Mouse (Mus musculus): ENCODE results near the gene Pcdh15.

Pcdh15 gene

DNA sequence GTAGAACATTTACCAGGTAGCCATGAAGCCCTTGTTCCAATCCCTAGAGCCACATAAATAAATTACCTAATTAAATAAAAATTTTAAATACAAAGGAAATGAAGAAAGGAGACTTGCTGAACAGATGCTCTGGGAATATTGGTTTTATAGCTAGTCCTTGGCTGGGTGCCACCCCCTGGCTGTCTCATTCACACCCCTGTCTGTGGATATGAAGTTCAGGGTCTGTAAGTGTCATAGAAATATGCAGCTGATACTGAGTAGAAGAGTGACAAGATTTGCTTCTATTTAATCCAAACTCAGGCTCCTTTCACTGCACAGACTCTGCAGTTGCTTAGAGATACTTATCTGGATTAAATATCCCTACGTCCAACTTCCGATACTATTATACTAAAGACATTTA, 1205.0 kb downstream of the Pcdh15 start:
- DNase-seq (ENCODE audit: low spot score in 2 of 2), result no peak

DNA sequence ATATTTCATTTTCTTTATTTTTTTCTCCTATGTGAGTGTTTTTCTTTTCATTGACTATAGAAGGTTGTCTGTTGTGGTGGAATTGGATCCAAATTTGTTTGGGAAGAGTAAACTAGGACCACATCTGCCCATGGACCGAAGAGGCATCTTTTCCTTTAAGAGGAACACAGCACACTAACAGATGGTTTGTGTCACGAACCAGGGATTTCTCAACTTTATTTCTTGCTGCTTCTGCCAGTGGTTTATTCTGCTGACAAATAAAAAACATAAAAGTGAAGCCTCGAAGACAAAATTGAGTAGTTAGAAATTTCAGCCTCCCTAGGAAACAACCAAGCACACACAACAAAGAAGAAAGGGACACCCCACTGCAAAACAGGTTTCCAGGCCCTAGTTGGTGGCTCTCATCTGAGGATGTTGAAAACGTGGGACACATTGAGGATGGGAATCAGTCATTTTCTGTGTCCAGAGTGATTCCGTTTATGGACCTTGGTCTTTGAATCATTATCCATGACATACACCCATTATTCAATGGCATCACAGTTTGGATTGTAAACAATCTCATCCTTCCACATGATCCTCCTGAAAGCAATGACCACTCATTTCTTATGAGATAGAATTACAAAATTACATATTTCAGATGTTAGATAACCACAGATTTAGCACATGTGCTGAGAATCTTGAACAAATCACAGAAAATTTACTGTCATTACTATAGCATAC, 1206.5 kb downstream of the Pcdh15 start:
- no peak for DNase-seq (ENCODE audit: low spot score in 2 of 2)

DNA sequence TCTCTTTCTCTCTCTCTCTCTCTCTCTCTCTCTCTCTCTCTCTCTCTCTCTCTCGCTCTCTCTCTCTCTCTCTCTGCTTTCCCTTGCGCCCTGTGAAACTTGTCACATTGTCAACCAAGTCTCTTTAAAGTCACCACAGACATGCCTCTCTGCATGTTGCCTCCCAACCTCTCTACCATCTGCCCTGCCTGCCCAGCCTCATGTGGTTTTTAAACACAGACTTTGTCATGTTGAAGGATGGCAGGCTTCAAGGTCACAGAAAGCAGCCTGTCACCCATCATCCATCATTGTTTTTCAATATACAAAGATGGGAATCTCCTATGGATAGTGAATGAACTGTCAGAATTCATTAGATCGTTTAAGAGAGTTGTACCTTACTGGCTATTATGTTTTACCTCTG, 1207.9 kb downstream of the Pcdh15 start:
- no peak for DNase-seq (ENCODE audit: low spot score in 2 of 2)

DNA sequence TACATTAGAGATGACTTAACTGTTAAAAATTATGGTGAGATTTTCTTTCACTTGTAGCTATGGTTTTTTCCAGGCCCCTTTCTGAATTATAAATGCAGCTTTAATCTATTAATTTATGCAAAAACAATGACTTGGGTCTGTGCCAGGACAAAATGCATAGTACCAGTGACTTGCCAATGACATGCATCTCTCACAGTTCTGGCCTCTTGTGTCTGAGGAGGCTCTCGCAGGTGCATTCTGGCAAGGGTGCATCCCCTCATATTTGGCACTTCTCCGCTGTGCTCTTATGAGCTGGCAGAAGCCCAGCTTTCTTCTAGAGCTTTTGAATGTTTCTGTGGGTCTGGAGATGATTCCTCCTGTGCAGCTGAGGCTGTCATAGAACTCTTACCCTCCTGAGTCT, 1216.9 kb downstream of the Pcdh15 start:
- no peak for DNase-seq (ENCODE audit: low spot score in 2 of 2)

DNA sequence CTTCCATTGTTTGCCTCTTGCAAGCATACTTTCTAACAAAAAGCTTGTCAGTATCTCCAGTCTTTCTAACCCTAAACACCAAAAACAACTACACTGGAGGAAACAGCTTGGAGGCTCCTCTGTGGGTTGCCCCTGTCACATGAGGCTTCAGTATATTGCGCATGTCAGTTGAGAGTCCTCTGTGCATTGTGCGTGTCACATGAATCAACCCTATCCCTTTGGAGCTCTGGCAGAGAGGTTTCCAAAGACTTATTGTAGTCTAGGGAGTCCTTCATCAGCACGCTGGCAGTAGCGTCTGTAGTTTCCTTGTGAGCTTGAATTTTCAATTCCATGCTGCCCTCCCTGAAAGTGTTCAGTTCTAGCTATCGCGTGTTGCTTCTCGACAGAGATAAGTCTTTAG, 1236.3 kb downstream of the Pcdh15 start:
- DNase-seq (ENCODE audit: low spot score in 2 of 2), result no peak

DNA sequence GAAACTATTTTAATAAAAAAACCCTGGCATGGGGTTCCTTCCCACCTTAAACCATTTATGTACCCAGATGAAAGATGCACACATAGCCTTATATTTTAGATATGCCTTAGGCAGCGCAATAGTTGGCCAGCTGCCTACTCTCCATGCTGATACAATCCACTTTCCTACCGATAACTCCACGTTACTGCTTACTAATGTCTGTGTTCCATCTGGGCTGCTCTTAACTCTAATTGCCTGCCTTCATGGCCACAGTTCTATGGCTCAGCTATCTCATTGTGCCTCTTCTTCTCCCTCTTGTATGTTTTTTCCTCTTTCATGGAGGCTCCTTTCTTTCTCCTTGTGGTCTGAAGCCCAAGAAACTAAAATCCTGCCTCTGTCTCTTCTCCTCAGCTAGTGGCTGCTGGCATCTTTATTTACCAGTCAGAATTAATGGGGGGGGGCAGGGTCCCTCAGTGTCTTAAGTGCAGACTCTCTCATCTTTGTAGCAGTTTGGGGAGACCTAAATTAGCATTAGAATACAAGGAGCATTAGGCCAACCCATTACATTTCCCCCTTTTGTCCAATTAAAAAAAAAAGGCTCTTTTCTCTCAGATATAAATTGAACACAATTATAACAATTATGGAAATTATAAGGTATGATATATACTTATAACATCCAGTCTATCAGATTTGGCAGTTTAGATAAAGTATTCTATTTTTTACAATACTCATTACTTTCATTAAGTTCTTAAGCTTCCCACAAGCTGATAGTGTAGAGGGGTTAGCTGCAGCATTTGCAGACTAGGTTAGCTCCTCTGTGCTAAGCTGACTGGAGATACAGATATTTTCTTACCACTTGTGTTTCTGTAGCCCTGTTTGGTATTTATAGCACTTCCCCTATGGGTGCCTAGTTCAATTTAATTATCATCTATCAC, 1240.4 kb downstream of the Pcdh15 start:
- DNase-seq (ENCODE audit: low spot score in 2 of 2), result no peak

DNA sequence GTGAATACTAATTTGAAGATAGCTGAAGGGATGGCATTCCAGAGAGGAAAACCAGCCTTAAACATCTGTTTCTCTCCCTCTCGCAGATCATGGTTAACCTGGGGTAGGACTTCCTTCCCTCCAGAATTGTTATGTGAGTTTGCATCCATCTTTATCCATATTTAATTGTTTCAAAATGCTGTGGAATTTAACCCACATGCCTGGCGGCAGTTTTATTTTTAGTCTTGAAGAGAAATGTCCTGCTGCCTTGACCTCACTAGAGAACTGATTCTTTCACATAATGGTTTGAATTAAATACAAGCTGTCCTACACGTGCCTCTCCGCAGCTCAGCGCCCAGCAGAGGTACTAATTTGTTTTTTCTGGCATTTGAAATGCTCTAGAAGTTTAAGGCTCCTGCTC, 1260.4 kb downstream of the Pcdh15 start:
- DNase-seq (ENCODE audit: low spot score in 2 of 2), result no peak

DNA sequence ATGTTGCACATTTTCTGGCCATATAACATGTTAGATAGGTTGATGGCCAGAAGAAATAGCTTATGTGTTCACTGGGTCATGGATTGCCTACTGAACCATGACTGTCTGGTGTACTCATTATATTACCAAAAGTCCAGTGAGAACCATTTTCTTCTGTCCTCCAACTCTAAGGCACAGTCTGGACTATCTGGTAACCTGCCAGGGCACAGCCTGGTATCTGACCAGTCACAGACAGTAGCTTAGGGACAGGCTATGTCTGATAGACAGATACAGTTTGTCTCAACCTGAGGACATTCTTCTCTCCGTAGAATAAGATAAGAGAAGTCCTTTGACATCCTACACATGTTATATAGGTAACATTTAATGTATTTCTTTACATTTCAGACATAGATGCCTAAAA, 1279.6 kb downstream of the Pcdh15 start:
- DNase-seq (ENCODE audit: low spot score in 2 of 2), result no peak

DNA sequence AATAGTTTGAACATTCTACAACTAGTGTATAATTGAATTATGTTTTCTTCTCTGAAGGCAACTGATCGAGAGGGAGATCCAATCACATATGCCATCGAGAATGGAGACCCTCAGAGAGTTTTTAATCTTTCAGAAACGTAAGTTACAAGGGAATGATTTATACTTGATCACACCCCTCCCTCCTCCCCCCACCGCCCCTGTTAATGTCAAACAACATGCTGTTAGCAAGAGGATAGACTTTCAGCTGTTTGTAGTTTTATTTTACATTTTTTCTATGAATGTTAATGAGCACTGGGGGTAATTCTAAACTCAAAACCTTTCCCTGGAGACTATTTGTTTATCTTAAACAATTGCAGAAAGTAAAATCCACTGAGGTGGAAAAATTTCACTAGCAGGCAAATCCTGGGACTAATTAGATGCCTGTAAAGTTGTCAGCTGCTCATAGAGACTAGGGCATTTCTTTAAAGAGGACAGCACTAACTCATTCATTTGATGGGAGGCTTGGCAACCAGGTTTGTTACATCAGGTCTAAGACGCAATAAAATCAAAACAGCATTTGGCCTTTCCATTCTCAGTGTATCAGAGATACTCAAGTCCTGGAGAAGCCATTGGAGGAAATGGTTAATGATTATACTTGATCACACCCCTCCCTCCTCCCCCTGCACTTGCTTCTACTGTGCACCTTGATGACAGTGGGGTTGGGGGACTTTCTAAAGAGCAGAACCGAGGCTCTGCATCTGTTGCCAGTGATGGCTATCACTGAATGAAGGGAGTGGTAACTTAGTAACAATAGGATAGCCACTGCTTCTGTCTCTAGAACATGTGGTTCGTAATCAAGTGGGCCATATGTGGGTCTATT, 1280.4 kb downstream of the Pcdh15 start:
- no peak for DNase-seq (ENCODE audit: low spot score in 2 of 2)

DNA sequence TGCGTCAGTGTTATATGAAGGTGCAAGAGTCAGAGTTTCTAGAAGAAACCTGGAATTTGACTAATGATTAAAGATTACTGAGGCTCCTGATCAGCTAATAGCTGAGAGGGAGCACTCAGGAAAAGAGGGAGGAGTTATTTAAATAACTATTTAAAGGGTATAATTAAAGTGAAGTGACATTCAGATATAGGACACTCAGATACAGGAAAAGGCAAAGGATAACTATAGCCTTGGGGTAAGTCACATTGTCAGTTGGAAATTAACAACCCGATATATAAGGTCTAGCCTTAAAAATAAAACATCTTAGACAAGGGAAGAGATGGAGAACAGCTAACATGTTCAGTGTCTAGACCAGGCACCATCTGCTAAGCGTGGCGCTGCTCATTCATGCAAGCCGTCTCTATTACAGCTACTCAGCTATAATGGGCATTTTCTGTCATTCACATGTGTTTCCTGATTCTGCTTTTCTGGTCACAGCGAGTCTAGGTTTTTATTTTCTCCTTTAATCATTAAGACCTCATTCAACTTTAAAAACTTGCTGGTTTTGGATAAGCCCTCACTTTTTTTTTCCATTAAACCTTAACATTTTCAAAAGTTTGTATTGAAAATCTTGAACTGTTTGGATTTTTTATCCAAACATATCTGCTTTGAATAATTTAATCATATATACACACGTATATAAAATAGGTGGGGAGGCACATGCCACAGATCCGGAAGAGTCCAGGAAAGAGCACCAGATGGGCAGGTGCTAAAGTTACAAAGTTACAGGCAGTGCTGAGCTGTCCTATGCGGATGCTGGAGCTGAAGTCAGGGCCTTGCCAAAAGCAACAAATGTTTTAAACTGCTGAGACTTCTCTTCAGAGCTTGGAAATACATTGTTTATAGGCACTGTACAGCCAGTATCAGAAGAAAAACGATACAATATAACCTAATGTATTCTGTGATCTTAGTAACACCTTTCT, 1288.7 kb downstream of the Pcdh15 start:
- no peak for DNase-seq (ENCODE audit: low spot score in 2 of 2)

DNA sequence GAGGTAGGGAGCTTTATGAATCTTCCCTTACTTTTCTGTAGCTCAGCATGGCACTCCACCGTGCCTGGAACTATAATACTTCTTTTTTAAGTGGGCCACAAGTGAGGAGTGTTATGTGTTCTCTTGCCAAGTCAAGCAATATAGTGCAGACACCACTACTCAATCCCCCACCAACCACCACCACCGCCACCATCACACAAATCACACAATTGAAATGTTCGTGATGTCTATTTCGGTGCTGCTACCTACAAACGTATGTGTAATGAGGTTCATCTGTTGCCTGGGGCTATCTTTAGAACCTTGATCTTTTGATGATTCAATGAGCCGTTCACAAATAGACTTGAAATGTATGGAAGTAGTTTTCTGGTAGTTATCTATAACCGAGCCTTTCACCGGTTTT, 1304.0 kb downstream of the Pcdh15 start:
- no peak for DNase-seq (ENCODE audit: low spot score in 2 of 2)

DNA sequence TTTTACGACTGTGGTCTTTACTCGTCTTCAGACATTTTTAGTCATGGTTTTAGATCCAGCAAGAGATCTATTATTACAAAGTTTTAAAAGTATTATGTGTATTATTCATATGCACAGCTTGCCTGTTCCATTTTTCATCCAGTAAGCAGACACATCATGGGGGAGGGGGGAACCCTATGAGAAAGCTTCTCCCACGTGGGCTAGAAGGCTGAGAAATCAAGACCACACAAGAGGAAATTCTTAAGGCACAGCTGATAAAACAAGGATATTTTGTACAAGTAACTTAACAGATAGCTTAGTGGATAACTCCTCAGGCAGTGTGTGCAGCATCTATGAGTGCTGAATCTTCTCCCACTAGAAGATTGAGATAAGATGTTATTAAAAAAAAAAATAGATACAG, 1314.9 kb downstream of the Pcdh15 start:
- DNase-seq (ENCODE audit: low spot score in 2 of 2), result no peak

DNA sequence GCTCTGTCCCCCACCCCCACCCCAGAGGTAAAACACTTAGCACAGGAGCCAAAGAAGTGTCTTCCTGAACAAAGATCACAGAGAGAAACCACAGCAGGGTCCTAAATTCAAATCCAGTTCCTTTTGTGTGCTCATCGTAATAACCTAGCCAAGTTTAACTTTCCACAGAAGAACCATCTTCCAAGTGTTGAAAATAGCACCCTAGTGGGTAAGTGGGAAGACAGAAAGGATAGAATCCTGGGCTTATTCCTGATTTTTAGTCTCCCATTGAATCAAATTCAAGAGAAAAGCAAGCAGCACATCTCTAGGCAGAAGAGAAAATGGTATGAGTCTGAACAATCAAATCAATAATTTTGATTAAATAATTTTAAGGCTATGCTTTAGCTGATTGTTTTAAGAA, 1315.8 kb downstream of the Pcdh15 start:
- DNase-seq (ENCODE audit: low spot score in 2 of 2), result no peak

DNA sequence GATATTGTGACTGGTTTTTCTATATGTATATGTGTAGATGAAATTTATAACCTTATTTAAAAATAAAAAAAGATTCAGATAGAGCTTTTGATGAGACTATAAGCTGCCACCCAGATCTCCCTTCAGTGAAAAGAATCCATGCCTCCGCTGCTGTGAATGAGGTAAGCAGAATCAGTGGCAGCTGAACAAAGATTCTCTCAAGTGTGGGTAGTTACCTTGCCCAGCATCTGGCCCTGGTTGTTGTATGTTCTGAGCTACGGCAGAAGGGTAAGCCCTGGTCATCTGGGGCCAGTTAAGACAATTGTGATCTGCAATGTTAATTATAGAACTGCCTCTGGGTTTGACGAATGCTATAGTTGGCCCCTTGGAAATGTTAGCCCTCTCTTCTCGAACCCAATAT, 1316.2 kb downstream of the Pcdh15 start:
- DNase-seq (ENCODE audit: low spot score in 2 of 2), result no peak

DNA sequence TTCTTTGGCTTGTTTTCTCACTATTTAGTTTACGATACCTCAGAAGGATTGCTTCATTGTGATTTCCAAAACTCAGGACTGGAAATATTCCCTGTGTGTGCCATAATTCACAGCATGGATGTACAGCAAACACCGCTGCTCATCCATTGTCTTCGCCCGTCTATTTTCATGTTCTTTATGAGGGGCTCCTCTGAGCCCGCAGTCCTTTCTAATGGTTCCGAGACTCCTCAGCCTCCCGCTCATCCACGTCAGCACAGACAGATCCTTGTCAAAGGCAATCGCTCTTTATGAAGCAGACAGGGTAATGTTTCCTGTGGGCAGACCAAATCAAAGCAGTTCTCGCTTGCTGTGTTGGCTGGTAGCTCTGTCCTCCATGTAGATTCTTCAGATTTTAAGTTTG, 1316.8 kb downstream of the Pcdh15 start:
- DNase-seq (ENCODE audit: low spot score in 2 of 2), result no peak

DNA sequence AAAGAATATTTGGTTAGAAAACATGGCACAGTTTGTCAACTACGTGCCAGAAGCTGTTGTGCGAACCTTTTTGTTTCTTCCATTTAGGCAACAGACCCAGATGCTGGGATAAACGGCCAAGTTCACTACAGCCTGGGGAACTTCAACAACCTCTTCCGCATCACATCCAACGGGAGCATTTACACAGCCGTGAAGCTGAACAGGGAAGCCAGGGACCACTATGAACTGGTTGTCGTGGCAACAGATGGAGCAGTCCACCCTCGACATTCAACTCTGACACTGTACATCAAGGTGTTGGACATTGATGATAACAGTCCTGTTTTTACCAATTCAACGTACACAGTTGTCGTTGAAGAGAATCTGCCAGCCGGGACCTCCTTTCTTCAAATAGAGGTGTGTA, 1350.9 kb downstream of the Pcdh15 start:
- no peak for DNase-seq (ENCODE audit: low spot score in 2 of 2)

DNA sequence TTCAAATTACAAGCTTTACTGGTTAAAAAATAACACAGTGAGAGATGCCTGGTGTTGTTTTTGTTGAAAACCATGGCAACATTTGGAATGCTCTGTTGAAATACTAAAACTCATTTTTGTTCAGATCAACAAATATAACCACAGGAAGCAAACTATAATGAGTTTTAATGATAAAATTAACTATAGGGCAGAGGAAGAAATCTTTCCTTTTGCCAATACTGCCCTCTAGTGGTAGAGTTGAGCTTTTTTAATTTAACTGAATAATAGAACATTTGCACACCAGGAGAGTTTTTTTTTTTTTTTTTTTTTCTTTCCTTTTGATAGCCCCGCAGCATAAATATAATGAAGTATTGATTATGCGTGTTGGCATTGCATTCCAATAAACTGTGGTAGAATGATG, 1364.8 kb downstream of the Pcdh15 start:
- DNase-seq (ENCODE audit: low spot score in 2 of 2), result no peak

DNA sequence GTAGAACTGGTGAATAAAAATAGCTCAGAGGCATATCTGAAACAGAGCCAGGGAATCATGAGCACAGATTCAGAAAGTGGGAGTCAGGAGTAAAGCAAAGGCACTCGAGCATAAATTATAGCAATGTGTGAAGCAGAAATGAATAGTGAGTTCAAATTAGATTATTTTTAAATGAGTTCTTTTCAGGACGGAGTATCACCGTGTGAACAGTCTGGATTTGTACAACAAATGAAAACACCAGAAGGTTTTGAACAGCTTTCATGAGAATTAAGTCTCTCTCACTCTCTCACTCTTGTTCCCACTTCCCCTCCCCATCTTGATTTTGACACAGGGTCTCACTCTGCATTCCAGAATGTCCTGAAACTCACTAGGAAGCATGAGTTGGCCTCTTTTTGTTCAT, 1381.6 kb downstream of the Pcdh15 start:
- no peak for DNase-seq (ENCODE audit: low spot score in 2 of 2)

DNA sequence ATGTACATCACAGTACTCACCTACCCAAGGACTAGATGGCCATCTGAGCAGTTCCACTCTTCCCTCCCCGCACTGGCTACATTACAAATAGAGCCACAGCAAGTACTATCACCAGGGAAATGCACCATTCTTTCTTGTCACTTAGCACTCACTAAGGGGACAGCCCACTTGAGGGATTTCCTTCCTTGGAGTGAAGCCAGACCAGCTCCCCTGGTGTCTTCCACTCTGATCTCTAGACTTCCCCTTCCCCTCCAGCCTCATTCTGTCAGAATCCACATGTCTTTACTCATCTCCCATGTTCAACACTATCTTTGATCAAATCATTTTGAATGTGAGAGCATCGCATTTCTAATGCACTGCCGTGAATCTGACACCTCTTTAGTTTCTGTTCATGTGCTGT, 1413.2 kb downstream of the Pcdh15 start:
- no peak for DNase-seq (ENCODE audit: low spot score in 2 of 2)

DNA sequence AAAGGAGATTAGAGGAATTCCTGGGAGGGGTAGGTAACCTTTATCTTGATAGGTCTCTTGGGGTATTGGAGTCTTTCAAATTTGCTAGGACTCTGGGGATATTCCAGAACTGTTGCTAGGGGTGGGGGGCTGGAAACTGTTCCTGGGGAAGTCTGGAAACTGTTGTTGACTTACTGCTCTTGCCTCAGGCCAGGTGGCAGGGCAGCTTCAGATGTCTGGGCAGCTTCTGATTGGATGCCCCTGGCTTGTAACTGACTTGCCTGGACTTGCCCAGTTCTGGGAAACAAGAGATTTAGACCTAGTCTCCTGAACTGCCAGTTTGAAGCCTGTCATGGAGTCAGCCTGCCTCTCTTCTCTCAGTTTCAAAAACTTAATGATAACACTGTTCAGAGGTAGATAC, 1414.6 kb downstream of the Pcdh15 start:
- DNase-seq (ENCODE audit: low spot score in 2 of 2), result no peak

DNA sequence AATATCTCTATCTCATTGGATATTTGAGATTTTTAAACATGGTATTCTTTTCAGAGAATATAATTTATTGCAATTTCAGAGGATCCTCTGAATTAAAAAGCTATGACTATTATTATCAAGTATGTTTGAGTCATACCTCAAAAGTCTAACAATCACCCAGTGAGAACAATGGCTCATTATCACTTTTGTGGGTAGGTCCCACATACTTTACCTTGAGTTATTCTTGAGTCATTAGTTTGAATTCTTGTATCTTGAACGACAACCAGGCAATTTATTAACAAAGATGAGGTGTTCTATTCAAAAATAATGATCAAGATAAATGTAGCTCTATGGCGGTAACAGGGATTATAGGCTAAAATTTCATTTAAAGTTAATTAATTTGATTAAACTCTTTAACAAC, 1439.2 kb downstream of the Pcdh15 start:
- DNase-seq (ENCODE audit: low spot score in 2 of 2), result no peak

All from urinary bladder, adult 18-20 months (tissue).